Mouse (Mus musculus): ENCODE measurements around the gene Smarcal1. TPM values are rescaled to one million over a fixed set of nuclear protein-coding genes. Genes with fewer than 3 reads are reported as not detected.

Smarcal1 gene
- total RNA-seq (2021), result 33.7 and 37.4 TPM in 2 replicates
- long read RNA-seq, experiment 1, transcript Smarcal1-201 (17 exons, 3,059 nt), result major isoform, 13 of 21 reads
- long read RNA-seq, experiment 1, partial matches to known transcripts, result 4 of 21 reads
- long read RNA-seq, experiment 1, other reads (novel, unspliced or antisense), result 3 of 21 reads
- long read RNA-seq, experiment 2, transcript Smarcal1-201 (17 exons, 3,059 nt), result major isoform, 14 of 20 reads
- long read RNA-seq, experiment 2, partial matches to known transcripts, result 5 of 20 reads
- long read RNA-seq, experiment 2, other reads (novel, unspliced or antisense), result 1 of 20 reads

DNA sequence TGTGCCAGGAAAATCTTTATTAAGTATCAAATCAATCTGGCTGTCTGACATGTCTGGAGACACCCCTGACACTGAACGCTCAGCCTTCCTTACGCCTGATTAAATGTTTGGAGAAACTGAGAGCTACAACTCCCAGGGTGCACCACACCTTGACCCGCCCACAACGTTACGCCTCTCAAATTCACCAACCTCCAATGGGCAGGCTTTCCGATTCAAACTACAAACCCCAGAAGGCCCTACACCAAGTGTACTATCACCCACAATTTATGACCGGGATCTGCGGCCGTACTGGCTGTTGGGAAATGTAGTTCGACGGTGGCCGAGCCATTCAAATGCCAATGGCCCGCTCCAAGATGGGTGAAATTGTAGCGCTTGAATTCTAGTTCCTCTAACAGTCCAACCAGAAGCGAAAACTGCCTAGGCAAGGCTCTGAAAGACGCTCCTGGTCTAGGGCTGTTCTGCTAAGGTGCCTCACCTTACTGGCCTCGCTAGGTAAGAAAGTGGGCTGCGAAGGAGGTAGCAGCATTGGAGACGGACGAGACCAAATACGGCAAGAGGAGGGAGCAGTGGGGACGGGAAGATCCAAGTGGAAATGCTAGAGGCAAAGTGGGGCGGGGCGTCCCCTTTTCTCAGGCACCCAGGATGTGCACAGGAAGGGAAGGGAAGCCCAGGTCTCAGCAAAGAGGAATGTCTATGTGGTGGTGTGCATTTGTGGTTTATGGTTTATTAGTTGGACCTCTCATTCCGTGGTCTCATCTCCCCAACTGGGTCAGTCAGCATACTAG is at the start of gene Smarcal1:
TSS of gene Smarcal1 (plus strand) at position 305 of the 785 bp plus-strand sequence.
- peak; percentile 95 for DNase-seq

DNA sequence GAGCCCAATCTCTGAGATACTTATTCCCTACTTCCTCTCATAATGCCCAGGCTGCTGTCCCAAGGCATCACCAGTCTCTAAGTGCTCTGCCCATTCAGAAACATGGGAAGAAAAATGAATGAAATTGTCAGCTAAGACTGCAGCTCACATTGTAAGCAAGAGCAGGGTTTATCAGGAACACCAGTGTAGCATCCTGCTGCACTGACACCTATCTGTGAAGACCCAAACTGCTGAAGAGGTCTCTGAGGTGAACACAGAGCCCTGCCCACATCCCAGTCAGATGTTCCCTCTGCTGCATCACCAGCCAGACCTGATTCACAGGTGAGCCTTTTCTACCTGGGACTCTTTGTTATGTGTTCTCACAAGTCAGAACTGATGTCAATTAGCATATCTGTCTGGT is 49.6 kb upstream of the Smarcal1 start:
- DNase-seq, result no peak

DNA sequence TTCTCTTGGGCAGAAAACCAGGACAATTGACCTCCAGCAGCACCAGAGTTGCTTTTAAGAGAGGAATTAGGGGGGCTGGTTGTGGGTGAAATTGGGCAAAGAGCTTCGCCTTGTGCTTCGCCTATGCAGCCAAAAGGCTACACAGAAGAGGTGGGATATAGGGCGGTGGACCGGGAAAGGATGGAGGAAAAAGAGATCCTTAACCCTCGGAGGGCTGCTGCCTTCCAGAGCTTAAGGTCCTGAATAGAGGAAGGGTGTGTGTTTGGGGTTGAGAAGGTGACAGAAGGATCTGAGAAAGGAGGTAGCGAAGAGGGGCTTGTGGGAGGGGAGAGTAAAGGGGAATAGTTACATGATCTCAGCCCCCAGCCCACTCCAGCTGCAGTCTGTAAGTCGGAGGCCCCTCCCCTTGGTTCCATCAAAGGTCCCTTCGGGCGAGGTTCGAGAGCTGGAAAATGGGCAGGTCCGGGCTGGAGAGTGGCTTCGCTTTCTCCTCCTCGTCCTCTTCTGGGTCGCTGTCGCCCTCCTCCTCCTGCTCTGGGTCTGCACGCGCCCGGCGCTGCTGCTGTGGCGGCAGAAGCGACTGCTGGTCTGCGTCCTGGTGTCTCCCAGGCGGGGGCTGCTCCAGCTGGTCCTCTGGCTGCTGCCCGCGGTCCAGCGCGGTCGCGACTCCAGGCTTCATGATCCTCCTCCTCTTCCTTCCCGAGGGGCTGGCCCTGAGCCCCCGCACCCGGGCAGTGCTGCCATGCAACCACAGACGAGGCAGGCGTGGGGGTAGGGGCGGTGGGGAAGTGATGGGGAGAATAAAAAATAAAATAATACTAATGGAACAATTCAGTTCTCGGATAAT is 47.1 kb upstream of the Smarcal1 start:
- DNase-seq, result peak; percentile 21

DNA sequence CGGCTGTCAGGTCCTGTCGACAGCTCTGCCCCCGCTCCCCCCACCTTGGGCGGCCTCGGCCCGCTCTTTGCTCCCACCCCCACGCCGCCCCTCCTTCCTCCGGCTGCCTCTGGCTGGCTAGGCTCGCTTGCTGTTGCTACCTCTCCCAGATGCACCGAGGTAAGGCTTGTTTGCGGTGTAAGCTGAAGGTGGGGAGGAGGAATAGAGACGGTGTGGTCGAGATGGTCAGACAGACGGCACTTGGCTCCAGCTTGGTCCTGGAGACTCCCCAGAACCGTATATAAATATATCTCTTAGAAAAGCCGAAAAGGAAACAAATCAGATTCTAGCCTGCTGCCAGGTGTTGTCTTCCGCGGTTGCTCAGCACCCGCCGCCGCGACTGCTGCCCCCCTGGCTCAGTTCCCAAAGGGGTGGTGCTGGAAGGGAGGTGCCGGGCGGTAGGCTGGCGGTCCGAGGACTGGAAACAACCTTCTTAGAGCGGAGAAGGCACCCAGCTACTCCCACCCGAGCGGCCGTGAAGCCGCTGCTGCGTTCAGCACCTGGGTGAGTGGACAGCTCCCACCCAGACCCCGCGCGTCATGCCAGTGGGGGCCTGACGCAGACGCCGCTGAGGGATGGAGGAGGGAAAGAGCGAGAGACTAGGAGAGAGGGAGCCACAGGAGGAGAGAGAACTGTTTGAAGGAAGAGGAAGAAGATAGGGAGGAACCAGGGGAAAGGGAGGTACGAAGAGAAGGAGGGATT is 46.3 kb upstream of the Smarcal1 start, which contains the start of gene March4:
TSS of gene March4 (minus strand) at position 320 of the 741 bp plus-strand sequence.
- DNase-seq, result peak; percentile 88

DNA sequence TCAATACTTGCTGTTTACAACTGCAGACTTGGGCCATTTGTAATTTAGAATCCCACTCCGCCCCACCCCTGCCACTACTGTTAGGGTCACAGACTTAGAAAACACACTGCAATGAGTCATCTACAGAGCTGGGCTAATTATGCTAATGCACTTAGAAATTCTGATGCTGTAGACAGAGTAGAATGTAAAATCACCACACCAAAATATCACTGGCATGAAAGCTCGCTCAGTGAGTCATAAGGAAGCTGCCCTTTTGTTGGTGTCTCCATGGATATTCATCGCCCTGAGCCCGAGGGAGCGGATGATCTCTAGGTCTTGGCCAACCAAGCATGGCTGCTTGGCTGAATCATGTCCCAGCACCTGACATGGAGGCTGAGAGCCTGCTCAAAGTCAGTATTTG is 44.8 kb upstream of the Smarcal1 start:
- DNase-seq, result no peak

DNA sequence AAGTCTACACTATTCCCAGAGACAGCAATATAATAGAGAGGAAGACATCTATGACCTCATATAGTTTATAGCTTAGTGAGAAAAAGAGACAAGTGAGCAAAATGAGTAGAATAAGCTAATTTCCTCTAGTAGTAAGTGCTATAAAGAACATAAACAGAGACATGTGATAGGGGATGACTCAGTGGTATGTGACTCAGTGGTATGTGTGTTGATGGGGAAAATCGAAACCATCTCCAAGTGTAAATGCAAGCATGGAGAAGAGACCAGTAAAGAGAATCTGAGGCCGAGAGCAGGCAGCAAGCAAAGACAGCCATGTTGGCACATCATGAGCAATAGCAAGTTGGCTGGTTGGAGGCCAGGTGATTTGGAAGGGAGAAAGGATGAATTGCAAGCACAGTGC is 32.7 kb upstream of the Smarcal1 start:
- DNase-seq, result no peak

DNA sequence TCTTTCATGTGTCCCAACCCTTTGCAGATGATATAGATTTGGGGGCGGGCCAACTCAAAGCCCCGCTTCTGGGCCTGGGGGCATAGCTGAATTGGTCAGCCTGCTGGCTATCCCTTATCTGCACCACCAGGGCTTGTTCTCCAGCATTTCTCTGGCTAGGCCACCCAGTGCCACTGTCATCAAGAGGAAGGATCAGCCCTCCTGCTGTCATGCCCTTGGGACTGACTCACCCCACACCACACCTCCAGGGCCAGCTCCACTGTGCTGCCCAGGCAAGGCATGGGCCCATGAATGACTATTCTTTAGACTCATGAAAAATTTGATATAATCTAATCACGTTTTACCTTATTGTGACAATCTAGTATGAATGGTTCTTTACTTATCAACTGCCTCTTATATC is 26.6 kb upstream of the Smarcal1 start:
- peak; percentile 55 for DNase-seq

DNA sequence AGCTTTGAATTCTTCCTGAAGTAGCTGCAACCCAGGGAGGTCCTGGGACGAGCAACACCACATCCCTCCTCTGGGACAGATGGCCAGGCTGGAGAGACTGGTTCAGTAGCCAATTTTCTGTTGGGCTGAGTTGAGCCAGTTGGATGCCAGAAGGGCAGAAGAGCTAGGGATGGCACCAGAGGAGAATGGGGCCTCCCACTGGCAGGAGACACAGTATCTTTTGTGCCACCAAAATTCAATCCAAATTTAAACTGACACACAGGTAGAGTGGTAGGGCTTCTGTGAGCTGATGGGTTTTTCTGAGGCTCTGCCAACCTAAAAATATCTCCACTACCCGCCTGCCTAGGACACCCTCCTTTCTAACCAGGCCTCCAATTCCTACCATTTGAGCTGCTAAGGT is 24.4 kb upstream of the Smarcal1 start:
- no peak for DNase-seq

DNA sequence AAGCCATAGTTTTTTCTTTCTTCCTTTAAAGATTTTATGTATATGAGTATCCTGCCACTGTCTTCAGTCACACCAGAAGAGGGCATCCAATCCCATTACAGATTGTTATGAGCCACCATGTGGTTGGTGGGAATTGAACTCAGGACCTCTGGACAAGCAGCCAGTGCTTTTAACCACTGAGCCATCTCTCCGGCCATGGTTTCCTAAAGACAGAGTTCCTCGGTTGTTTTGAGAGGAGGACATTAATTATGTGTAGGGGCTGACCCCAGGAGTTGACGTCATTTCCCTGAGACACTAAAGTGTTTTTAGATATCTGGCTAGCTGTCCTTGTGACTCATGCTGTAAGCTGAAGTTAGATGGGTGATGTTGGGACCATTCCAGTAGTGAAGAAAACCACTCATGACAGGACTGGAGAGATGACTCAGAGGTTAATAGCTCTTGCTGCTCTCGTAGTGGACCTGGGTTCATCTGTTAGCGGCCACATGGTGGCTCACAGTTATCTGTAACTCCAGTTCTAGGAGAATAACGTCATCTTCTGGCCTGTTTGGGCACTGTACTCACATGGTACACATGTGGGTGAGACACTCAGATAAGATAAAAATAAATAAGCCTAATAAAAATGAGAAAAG is 18.6 kb upstream of the Smarcal1 start:
- DNase-seq, result peak; percentile 64

DNA sequence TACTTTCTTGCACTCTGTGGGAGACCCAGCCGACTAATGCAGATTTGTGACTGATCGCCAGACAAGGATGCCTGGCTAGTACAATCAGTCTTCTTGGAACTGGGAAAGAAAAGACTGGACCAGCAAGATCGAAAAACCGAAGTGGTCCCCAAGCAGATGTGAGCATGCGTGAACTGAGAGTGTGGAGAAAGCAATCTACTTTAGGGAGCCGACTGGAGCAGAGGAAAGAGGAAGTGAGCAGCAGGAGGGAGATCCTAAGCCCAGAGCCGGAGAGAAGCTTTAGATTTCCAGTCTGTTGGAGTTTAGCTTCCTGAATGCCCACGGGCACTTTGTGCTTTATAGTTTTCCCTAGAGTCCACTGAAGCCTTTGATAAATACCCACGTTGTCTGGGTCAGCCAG is 16.0 kb upstream of the Smarcal1 start:
- no peak for DNase-seq

DNA sequence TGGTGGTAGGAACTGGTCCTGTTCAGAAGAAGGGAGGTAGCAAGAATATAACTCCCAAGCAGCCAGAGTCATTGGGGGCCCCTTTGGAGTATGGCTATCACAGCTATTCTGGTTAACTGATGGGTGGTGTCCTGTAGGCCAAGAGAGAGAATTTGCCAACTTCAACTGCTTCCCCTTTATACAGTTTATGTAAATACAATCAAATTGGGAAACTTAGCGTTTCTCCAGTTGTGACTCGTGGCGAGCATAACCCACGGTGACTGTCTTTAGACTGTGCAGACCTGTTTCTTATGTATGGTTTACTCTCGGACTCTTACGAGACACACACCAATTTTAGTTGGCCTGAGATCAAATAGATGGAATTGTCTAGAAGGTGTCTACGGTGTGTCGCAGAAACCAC is 14.3 kb upstream of the Smarcal1 start:
- no peak for DNase-seq

DNA sequence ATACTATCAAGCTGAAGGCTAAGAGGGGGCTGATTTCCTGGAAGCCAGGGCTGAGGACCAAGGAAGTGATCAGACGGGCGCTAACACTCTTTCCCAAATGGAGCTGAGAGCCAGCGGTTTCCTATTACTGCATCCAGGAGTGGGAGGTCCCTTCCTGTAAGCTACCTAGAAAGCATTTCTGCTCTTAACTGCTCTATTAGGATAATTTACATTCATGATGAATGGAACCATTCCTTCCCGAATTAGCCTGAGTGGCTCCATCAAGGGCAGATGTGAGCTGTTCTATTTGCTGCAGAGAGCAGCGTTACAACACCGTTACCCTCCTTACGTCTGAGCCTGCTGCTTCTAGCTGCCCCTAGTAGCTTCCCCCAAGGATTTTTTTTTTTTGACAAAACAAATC is 9.0 kb upstream of the Smarcal1 start:
- DNase-seq, result no peak

DNA sequence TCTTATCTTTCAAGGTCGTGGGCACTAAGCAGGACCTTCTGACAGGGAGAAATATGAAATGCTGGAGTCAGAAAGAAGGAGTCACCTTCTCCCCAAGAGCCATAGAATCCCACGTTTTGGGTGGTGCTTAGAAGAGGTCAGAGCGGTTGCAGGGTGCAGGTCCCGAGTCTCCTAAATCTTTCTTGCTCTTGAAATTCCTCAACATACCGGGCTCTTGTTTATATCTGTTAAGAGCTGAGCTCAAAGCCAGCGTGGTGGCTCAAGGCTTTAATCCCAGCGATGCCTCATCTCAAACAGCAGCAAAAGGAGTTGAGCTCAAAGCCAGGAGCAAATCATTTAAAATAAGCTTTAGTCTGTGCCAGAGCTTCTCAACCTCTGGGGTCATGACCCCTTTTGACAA is 8.4 kb upstream of the Smarcal1 start:
- DNase-seq, result no peak

DNA sequence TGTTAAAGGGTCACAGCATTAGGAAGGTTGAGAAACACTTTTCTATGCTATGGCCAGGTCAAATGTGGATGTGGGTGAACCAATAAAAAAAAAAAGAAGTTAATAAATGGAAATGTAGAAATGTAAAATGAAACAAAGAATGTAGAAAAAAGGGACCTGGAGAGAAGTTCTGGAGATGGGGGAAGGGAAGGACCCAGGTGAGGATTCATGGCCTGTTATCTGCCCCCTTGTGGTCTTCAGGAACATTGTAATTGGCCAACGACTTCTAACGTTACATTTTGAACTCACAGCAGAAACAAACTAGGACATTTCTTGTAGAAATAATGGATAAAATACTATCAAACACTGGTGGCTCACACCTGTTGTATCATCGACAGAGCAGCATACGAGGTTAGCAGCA is 7.9 kb upstream of the Smarcal1 start:
- no peak for DNase-seq

DNA sequence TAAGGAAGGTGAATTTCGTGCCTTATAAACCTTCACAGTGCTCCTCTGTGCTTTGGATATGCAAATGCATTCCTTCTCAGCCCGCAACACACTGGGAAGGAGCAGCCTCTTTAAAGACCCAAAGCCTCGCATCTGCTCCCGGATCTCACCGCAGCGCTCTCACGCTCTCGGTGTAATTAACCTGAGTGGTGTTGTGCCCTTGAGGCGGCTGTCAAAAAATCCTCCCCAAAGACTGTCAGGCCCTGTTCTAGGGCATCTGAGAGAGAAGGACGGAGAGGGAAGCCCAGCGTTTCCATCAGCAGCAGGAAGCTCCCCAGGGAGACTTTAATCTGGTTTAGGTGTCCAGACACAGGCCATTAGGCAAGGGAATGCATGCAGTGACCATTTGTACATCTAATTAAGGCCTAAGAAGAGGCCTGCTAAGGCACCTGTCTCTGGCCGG is 5.5 kb upstream of the Smarcal1 start:
- DNase-seq, result no peak

DNA sequence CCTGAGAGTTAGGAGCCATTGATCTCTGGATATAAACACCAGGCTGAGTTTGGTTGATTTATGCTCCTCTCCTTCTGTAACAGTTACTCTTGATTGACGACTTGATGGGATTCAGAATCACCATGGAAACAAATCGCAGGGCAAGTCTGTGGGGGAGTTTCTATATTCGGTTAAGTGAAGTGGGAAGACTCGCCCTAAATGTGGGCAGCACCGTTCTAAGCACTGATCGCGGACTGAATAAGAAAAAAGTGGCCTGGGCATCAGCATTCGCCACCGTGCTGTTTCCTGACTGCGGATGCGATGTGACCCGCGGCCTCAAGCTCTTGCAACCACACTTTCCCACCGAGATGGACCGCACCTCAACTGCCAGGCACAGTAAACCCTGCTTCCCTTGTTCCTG is 4.7 kb upstream of the Smarcal1 start:
- no peak for DNase-seq

DNA sequence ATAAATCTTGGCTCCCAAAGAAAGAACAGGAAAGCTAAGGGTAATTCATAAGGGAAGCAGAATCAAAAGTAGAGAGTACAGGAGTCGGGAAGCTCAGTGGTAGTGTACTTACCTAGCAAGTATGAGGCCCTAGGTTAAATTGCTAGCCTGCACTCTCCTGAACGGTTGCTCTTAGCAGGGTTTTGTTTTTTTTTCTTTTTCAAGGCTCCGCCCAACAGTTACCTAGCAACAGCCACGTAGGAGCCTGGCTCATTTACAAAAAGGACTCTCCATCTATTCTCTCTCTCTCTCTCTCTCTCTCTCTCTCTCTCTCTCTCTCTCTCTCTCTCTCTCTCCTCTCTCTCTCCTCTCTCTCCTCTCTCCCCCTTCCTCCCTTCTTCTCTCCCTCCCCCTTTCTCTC is 4.2 kb upstream of the Smarcal1 start:
- no peak for DNase-seq

DNA sequence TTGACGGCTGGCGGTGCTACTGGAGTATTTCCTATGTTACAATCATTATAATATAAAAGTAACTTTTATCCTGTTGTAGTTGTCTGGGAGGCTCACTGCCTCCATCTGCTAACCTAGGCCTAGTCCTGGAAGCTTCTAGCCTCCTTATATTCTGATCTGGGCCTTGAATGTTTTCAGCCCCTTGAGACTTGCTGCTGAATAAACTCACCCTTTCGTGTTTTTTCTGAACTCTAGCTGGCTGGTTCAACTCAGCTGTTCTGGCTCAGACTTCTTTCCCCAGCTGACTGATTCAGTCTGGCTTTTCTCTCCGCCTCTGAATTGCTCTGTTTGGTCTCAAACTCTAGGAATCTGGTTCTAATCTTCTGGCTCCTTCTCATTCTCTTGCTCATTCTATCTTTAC is 855 bp downstream of the Smarcal1 start:
- DNase-seq, result no peak

DNA sequence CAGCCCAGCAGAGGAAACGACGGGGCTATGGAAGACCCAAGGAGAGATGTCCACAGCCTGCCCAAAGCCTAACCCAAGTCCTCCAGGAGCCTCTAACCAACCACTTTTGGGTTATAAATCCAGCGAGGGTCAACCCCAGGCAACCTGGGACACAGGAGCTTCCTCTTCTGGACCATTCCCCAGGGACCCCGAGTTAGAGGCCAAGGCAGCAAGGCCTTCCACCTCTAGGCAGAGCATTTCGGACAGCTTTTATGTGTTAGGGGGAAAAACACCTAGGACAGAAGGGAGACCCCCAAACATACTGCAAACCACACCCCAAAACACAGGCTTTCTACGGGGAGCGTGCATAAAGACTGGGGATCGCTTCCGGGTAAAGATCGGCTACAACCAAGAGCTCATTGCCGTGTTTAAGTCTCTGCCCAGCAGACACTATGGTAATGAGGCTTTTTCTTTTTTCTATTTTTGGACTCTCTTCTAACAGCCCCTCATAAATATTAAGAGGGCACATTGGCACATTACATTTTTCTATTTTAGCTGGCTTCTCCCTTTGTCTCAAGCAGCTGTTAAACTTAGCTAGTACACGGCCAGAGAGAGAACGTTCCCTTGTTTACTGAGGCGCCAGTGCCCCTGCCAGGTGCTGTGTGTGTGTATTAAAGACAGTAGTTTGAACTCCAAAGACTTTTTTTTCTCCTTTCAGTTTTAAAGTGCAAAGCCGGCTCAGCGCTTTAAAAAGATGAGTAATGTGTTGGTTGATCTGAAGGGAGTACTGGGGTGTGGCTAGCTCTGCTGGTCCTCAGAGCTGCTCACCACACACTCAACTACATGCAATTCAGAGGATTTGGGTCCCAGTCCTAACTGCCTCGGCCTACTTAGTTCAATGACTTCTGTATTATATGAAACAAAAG is 3.2 kb downstream of the Smarcal1 start:
- DNase-seq, result no peak

DNA sequence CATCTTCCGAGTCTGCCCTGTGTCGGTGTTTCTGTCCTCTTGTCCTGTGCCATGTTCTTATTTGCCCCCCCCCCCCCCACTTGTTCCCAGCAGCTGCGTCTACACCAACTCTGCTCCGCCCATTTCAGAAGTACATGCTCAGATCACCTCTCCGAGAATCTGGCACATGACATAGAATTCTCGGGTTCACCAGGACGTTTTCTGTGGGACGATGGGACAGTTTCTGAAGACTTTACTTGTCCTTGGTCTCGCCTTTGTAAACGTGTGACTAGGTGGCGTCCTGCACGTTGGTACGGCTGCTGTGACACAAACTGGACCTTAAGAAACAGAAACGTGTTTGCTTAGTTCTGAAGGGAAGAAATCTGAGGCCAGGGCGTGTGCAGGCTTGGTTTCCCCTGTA is 4.5 kb downstream of the Smarcal1 start:
- DNase-seq, result no peak

All from adrenal gland, postnatal 14 days (tissue).